Mouse (Mus musculus): ENCODE data around the gene Mbtps1.

Gene Mbtps1

DNA sequence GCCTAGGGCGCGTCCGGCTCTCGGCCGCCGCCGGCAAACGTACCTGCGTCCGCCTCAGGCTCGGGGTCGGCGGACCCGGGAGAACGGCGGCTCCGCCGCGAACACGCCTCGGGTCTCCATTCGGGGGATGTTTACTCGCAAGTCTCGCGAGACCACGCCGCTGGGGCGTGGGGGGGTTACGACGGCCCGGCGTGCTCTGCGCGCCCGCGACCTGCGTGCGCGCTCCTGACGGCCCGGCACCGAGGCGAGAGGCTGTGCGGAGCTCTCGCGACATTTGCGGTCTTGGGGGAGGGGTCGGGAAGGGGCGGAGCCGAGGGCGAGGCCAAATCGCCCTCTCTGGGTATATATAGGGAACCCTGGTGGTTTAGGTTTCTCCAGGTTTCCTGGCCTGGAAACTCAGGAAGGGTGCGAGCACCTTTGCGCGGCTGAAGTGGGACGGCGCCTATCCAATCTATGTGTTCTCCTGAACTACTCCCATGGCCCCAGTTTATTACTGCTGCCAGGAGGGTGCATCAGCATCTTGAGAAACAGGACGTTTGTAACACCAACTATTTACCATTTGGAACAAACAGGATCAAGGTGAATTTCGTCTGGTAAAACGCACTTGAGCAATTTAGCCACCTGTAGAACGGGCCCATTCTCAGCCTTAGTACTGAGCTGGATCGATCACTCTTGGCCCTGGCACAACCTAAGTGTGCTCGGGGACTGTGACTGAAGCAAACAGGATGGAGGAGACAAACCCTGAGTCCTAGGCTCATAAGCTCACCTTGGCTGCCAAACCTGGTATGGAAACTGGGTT, at the start of gene Mbtps1:
Mbtps1 (minus strand) TSS at position 133 of the 799 bp plus-strand sequence.
- peak; percentile 99 for DNase-seq

DNA sequence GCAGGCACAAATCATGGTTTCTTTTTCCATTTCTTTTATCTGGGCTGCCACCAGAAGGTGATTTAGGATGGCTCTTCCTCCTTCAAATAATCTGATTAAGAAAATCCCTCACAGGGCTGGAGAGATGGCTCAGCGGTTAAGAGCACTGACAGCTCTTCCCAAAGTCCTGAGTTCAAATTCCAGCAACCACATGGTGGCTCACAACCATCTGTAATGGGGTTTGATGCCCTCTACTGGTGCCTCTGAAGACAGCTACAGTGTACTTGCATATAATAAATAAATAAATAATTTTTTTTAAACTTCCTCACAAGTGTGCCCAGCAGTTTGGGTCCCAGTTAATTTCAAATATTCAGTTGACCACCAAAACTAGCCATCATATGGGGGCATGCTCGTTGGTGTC, 47.7 kb upstream of the Mbtps1 start:
- DNase-seq: no peak

DNA sequence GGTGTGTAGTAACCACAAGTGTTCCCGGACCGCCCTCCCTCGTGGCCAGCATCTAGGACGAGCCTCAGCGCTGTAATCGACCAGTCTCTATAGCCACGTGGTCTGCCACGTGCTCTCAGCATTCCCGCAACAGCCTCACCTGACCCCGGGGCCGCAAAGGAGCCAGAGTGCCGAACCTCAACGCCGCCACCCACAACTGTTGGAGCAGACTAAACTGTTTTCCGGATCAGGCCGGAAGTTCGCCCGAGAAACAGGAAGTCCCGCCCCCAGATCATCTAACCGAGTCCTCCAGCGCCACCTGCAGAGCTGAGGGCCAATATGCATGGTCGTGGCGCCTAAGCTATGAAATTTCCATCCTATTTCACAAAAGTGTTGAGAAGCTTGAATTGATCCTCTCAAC, 46.5 kb upstream of the Mbtps1 start, which contains the start of gene Taf1c:
Taf1c (minus strand) TSS at position 227 of the 400 bp plus-strand sequence.
- DNase-seq: peak; percentile 87

- no peak for DNase-seq
Measured at GRCm38 (mm10) chr8:119604398-119604803, 45.9 kb upstream of the Mbtps1 start.

DNA sequence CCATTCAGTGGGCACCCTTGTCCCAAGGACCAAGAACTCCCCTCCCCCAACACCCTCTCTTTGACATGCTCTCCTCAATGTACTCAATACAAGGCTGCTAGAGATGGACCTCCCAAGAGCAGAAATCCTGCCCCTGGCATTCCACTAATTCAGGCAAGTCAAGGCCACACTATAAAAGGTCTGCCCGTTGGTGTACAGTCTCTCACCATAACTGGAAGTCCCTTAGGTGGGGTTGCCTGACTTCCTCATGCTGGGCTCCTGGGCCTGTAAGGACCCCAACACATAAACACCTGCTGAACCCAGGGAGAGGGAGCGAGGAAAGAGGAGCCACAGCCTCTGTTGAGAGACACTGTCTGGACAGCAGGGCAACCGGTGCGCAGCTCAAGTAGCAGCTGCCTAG, 45.2 kb upstream of the Mbtps1 start:
- no peak for DNase-seq

DNA sequence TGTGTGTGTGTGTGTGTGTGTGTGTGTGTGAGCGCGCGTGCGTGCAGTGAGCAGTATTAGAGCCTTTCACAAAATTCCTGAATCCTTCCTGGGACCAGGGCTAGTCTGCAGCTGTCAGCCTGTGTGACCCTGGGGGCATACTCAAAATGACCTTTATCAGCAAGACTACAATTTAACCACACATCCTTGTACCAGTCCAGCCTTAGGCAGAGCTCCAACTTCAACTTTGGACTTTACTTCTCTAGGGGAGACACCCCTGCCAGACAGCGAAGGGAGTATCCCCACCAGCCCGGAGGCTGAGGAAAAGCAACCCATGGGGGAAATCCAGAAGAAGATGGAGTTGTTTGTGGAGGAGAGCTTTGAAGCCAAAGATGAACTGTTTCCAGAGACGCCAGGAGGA, 32.9 kb upstream of the Mbtps1 start:
- DNase-seq: no peak

DNA sequence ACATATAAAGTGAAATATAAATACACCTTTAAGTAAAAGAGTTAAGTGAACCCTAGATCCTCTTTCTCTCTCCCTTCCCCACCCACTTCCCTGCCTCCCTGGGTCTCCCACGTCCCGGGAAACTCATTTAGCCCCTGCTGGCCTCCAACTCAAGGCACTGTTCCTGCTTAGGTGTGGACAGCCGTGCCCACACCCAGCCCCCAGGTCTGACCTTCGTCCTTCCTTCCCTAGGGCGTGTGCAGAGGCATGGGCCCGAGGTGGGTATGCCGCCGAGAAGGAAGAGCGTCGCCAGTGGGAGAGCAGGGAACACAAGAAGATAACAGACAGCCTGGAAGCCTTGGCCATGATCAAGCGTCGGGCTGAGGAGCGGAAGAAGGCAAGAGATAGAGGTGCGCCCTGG, 31.8 kb upstream of the Mbtps1 start:
- no peak for DNase-seq

DNA sequence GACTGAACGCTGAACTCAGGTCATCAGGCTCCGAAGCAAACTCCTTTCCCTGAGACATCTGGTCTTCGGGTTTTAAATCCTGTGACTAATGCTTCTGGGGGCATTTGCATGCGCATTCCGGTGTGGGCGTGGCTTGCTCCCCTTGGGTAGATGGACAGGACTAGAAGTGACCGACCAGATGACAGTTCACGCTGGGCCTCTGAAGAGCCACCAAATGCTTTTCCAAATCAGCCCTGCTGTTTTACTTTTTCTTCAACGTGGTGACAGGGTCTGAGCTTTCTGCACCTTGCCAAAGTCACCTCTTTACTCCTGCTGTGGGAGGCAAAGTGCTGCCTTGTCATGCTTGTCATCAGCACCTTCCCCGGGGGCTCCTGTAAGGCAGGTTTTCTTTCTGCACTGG, 30.3 kb upstream of the Mbtps1 start:
- no peak for DNase-seq

GRCm38 (mm10) chr8:119588321-119588720, 29.8 kb upstream of the Mbtps1 start:
- no peak for DNase-seq

GRCm38 (mm10) chr8:119585901-119586300, 27.4 kb upstream of the Mbtps1 start:
- no peak for DNase-seq

DNA sequence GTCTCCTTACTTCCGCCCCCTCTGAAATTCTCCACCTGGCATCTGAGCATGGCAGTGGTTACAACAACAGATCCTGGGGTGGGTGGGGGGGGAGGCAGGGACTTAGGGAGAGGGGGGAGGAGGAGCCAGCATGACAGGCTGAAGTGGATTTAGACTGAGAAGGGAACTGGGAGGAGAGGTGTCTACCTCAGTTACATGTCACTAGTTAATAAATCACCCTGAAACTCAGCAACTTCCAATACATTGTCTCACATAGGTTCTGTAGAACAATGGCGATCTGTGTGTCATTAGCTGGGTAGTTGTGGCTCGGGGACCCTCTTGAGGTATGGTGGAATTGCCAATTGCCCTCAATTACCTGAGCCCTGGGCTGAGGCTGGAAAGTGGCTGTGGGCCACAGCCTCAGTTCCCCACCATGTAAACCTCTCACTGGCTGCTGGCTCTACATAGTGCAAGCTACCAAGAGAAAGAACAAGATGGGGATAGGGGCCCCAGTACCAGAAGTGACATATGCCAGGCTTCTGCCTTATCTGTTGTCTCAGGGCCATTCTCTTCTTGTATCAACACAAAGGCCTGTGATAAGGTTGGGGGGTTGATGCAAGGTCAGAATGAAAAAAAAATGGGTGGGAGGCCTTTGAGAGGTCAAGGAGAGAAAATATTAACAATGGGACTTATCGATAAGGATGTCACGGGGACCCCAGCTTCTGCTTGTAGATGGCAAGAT, 22.1 kb upstream of the Mbtps1 start:
- DNase-seq: no peak

DNA sequence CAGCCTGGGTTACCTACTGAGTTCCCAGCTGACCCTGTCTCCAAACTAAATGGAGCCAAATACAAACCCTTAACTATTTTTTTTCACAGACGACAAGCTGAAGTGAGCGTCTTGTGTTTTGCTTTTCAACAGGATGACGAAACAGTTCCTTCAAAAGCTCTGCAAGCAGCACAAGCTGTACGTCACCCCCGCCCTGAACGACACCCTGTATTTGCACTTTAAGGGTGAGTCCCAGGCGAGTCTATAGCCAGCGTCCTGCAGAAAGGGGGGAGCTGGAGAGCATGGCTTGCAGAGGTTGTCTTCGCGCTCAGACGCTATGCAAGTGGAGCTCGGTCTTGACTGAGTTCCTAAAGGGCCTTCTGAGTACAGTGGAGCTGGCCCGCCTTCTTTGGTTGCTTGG, 20.6 kb upstream of the Mbtps1 start:
- DNase-seq: no peak

- no peak for DNase-seq
Measured at GRCm38 (mm10) chr8:119575366-119575726, 16.8 kb upstream of the Mbtps1 start.

DNA sequence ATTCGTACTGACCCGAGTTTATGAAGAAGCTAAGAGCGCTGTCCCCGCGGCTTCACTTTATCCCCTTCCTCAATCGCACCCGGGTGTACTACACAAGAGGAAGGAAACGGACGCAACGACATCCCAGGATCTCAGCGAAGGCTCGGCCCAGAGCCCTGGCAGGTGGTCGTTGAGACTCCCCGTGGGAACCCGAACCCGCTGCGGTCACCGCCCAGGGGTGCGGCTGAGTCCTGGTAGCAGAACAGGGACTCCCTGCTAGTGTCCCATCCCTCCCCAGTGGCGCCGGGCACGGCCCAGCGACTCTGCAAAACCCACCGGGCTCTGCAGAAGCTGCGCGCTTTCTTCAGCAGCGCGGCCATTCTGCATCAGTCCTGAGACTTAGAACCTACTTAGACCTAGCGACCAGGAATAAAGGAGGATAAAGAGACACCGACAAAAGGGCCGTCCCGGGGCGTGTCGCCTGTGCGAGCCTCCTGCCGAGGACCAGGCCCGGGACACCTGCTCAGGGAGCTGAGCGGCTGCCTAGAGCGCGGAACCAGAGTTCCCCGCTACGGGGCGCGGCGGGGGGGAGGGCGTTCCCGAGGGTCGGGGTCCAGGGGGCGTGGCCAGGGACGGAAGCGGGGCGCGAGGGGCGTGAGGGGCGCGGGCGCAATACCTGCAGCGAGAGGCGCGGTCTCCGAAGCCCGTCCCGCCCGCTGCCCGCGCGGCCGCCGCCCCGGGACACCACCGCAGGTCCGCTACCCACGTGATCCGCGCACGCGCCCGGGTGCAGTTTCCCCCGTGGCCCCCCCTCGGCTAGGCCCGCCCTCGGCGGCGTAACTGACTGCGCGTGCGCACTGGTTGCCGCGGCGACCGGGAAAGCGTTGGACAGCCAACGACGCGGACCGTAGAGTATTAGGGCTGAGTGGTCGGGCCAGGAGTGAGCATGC, 16.2 kb upstream of the Mbtps1 start, which contains the start of the genes Hsdl1 and Dnaaf1:
Hsdl1 (minus strand) TSS at position 747 of the 929 bp plus-strand sequence.
Dnaaf1 (plus strand) TSS at position 799 of the 929 bp plus-strand sequence.
- DNase-seq: peak; percentile 96

DNA sequence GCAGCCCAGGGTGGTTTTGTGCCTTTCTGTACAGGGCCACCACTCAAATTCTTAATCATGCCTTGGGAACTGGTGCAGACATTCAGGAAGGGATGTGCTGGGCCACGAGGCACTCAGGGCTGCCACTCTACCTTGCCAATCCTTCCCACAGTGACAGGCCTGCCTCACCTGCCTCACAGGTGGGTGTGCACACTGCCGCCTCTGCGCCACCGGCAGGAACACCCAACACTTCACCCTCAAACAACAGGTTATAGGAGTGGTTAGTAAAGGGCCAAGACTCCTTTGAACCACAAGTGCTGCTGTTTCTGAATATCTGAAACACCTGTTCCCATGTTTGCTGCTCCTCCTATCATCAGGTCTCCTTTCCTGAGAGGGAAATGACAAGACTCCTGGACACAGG, 13.9 kb upstream of the Mbtps1 start:
- no peak for DNase-seq

GRCm38 (mm10) chr8:119571135-119571534, 12.6 kb upstream of the Mbtps1 start:
- DNase-seq: no peak

DNA sequence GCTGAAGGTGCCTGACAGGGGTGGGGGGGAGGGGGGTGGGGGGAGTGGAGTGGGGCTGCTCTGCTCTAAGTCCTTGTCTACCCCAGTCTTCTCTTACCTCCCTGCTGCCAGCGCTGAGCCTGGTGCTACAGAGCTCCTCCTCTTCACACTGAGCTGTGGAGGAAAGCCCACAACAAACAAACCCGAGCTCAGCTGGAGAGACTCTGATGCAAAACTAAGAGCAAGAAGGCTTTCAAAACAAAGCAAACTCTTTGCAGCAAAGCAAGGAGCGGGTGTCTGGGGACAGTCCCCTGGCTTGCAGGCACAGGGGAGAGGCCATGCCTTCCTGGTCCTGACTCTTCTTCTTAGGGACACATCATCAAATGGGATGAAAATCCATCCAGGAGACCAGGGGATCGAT, 11.3 kb upstream of the Mbtps1 start:
- DNase-seq: no peak

- DNase-seq: no peak
Measured at GRCm38 (mm10) chr8:119568951-119569350, 10.4 kb upstream of the Mbtps1 start.

DNA sequence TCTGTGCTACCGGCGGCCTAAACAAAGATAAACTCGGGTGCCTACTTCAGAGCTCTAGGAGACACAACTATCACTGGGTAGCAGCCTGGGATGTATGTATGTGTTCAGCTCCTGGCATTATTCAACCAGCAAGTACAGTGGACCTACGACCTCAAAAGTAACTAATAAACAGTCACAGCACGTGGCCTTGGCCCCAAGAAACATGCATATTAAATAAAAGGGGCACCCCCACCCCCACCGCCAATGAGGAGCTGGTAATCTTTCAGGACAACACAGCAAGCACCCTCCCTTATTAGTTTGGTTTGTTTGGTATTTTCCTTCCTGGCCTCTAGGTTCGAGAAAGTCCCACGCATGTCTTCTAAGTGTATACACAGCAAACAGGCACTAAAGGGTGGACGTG, 9.7 kb upstream of the Mbtps1 start:
- DNase-seq: no peak

- no peak for DNase-seq
Measured at GRCm38 (mm10) chr8:119566367-119566766, 7.8 kb upstream of the Mbtps1 start.

GRCm38 (mm10) chr8:119563849-119564251, 5.3 kb upstream of the Mbtps1 start:
- DNase-seq: no peak

DNA sequence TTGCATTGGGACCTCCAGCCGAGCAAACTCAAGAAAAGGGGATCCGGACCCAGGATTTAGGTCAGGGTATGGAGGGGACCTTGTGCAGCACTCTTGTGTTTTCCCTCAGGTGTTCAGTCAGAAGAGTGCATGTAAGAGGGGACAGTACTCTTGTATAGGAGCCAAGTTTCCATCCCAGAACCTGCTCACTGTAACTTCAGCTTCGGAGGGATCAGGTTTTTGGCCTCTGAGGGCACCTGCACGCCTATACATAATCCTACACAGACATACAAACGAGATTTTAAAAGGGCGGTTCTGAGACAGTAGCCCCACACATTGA, 826 bp upstream of the Mbtps1 start:
- DNase-seq: no peak
